Comparison of ENCODE assay signal across 18 mouse cellular contexts in the genomic region with DNA sequence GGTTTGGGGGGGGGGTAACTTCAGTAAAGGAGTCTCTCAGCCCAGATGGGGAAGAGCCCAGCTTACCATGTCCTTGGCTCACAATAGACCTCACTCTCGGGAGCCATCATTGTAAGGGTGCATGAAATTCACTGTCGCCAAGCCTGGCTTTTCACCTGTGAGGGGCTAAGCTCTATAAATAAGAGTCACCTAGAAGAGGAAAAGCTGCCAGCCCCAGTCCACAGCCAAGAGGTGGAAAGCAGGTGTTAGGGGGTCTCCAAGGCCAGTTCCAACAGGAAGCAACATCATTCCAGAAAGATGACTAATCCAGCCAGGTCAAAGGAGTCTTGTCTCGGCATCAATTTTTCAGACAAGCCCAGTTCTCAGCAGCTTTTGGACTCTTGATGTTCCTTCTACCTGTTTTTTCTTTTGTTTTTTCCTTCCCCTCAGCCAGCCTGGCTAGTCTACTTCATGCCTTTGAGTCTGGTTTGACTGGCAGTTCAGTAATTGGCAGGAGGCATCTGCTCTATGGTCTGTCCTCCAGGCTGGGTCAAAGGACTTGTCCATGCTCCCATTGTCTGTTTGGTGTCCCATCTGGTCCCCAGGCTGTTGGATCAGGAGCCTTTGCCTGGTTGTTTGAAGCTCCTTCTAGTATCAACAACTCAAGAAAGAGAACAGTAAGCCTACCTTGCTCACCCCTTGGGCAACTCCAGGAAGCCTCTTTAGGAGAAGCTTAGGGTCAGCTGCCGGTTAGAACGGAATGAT. TPM values are rescaled to one million over a fixed set of nuclear protein-coding genes. Genes with fewer than 3 reads are reported as not detected.
DNase-seq lines count a peak whose midpoint lies in the region; ATAC-seq and TF ChIP-seq lines count a peak whose summit lies in the region.
"Had no signal": no experiment of that assay in that cellular context is flagged by ENCODE, and none has a peak within 500 bp of the region (broad histone marks: within the 10 kb centered on the region; RNA-seq: fewer than 3 reads in every experiment).

No protein-coding gene starts in this region.

- no peak overlapping the region for H3K27ac ChIP-seq in neural tube, embryonic 12.5 days
- no peak overlapping the region for H3K27ac ChIP-seq in cortical plate, adult 2 months (ENCODE audit: insufficient read depth, low read length)
- peak overlapping the region; percentile 95 for H3K27ac ChIP-seq in hindbrain, embryonic 15.5 days (replicated peaks)
- peak overlapping the region; percentile 96 for H3K27ac ChIP-seq in olfactory bulb, adult 2 months (ENCODE audit: insufficient read depth, low read depth, low read length)
- H3K27ac ChIP-seq: limb, embryonic 15.5 days; stomach, postnatal 0 days had no signal

- no peak overlapping the region for H3K9ac ChIP-seq in neural tube, embryonic 12.5 days
- H3K9ac ChIP-seq in hindbrain, embryonic 15.5 days = peak overlapping the region; percentile 77; the same call in 1 of the 2 replicates
- H3K9ac ChIP-seq: limb, embryonic 15.5 days had no signal

- H3K4me3 ChIP-seq in neural tube, embryonic 12.5 days = 0 out of 2 replicates have a peak overlapping the region, but pooled peaks have one; percentile 2
- H3K4me3 ChIP-seq in cortical plate, adult 2 months (ENCODE audit: insufficient read depth, low read length) = 0 out of 2 replicates have a peak overlapping the region, but pooled peaks have one; percentile 12
- peak overlapping the region; percentile 86 for H3K4me3 ChIP-seq in hindbrain, embryonic 15.5 days
- peak overlapping the region; percentile 47 for H3K4me3 ChIP-seq in olfactory bulb, adult 2 months (ENCODE audit: insufficient read depth, low read depth, low read length)
- H3K4me3 ChIP-seq: limb, embryonic 15.5 days had no signal

- H3K9me3 ChIP-seq in neural tube, embryonic 12.5 days = no peaks in the 10 kb centered on the region
- H3K9me3 ChIP-seq in hindbrain, embryonic 15.5 days = no peaks in the 10 kb centered on the region
- H3K9me3 ChIP-seq: limb, embryonic 15.5 days had no signal

- TF ChIP-seq POLR2A in cortical plate, adult 2 months (IDR thresholded peaks at IDR 0.05; ENCODE audit: extremely low read depth, insufficient read depth, low read length) = no peak
- no peak for TF ChIP-seq POLR2A in olfactory bulb, adult 2 months (IDR thresholded peaks at IDR 0.05; ENCODE audit: insufficient read depth, low read depth, low read length)

- TF ChIP-seq CTCF in cortical plate, adult 2 months (IDR thresholded peaks at IDR 0.05; ENCODE audit: extremely low read depth, insufficient read depth, low read length) = no peak
- no peak for TF ChIP-seq CTCF in olfactory bulb, adult 2 months (IDR thresholded peaks at IDR 0.05; ENCODE audit: insufficient read depth, low read depth, low read length)

- ATAC-seq in neural tube, embryonic 12.5 days (ENCODE audit: low FRiP score, low read depth) = no peak
- ATAC-seq in hindbrain, embryonic 15.5 days (ENCODE audit: low FRiP score, low read depth) = no peak
- no peak for ATAC-seq in activated CD4-positive, CD25-positive, alpha-beta regulatory T cell, adult 4 months
- no peak for ATAC-seq in monocyte, adult 5-6 weeks (replicated peaks; ENCODE audit: insufficient number of reproducible peaks, low FRiP score, low TSS enrichment, poor library complexity, severe bottlenecking)
- ATAC-seq: CD4-positive, CD25-positive, alpha-beta regulatory T cell, adult 4 months had no signal

- no peak for DNase-seq in neural tube, embryonic 10.5 days (ENCODE audit: extremely low spot score, low spot score)
- DNase-seq in right cerebral cortex, adult 2 months (ENCODE audit: low spot score in 2 of 2) = no peak
- DNase-seq: heart, postnatal 14 days; kidney, adult 8-10 months; lung, adult 18-20 months; lung, postnatal 4 days; spleen, adult 18-20 months; thymus, postnatal 25 days had no signal

- 59% methylated on average over 5 of the region's 5 CpGs for WGBS in neural tube, embryonic 12.5 days
- WGBS in hindbrain, embryonic 15.5 days = 46% methylated on average over 5 of the region's 5 CpGs
- 26% methylated on average over 5 of the region's 5 CpGs for WGBS in olfactory bulb, adult 2 months

- H3K4me1 ChIP-seq in neural tube, embryonic 12.5 days = peaks cover 53% of the 10 kb centered on the region
- peaks cover 3% of the 10 kb centered on the region for H3K4me1 ChIP-seq in cortical plate, adult 2 months (ENCODE audit: control insufficient read depth, insufficient read depth, low read length)
- peaks cover 90% of the 10 kb centered on the region for H3K4me1 ChIP-seq in hindbrain, embryonic 15.5 days (replicated peaks)
- H3K4me1 ChIP-seq in olfactory bulb, adult 2 months (ENCODE audit: control insufficient read depth, insufficient read depth, low read length) = peaks cover 49% of the 10 kb centered on the region

- H3K36me3 ChIP-seq in neural tube, embryonic 12.5 days = no peaks in the 10 kb centered on the region
- no peaks in the 10 kb centered on the region for H3K36me3 ChIP-seq in hindbrain, embryonic 15.5 days
- H3K36me3 ChIP-seq: limb, embryonic 15.5 days had no signal

- peak overlapping the region; percentile 96 for H3K4me2 ChIP-seq in neural tube, embryonic 12.5 days (replicated peaks)
- H3K4me2 ChIP-seq in hindbrain, embryonic 15.5 days = peak overlapping the region; percentile 67
- H3K4me2 ChIP-seq: limb, embryonic 15.5 days had no signal

- H3K27me3 ChIP-seq in neural tube, embryonic 12.5 days (replicated peaks) = peaks cover 87% of the 10 kb centered on the region
- peaks cover 9% of the 10 kb centered on the region; the same call in 1 of the 2 replicates for H3K27me3 ChIP-seq in hindbrain, embryonic 15.5 days

RNA-seq across cellular contexts. Expression of gene Sez6, which starts 4.1 kb away (rescaled TPM):
- polyA plus RNA-seq in neural tube, embryonic 12.5 days (2016; fragmentation: Nextera tagmentation; extraction: Ambion mirVana) = 48.5 and 51.4 TPM in 2 replicates
- polyA plus RNA-seq in cortical plate, adult 2 months (2012; rRNA removed) = 97.4 and 109 TPM in 2 replicates
- 123 and 151 TPM in 2 replicates for polyA plus RNA-seq in hindbrain, embryonic 15.5 days (2015; fragmentation: Nextera tagmentation; extraction: Ambion mirVana)
- 109 TPM in 1 of 2 replicates, not detected in the other for polyA plus RNA-seq in olfactory bulb, adult 2 months (2012; ENCODE audit: insufficient read depth, insufficient read length, low replicate concordance, missing spikeins)
- polyA plus RNA-seq in activated CD4-positive, CD25-positive, alpha-beta regulatory T cell, adult 4 months (2017; shearing (Covaris generic)) = under 1 TPM in 1 of 2 experiments, not detected in 1; 0.20 TPM
- not detected in 3 replicates for total RNA-seq in monocyte, adult 5-6 weeks (2017)
- polyA plus RNA-seq: CD4-positive, CD25-positive, alpha-beta regulatory T cell, adult 4 months had no signal

RNA-seq across cellular contexts. Expression of gene Pipox, which starts 40.8 kb away (rescaled TPM):
- polyA plus RNA-seq in neural tube, embryonic 12.5 days (2016; fragmentation: Nextera tagmentation; extraction: Ambion mirVana) = 2.7 and 4.7 TPM in 2 replicates
- polyA plus RNA-seq in cortical plate, adult 2 months (2012; rRNA removed) = 3.2 and 3.8 TPM in 2 replicates
- polyA plus RNA-seq in hindbrain, embryonic 15.5 days (2015; fragmentation: Nextera tagmentation; extraction: Ambion mirVana) = 5.1 and 5.6 TPM in 2 replicates
- not detected in 2 replicates for polyA plus RNA-seq in olfactory bulb, adult 2 months (2012; ENCODE audit: insufficient read depth, insufficient read length, low replicate concordance, missing spikeins)
- polyA plus RNA-seq in activated CD4-positive, CD25-positive, alpha-beta regulatory T cell, adult 4 months (2017; shearing (Covaris generic)) = 1 to 10 TPM in 1 of 2 experiments, under 1 TPM in 1; 0.52 to 1.6 TPM
- total RNA-seq in monocyte, adult 5-6 weeks (2017) = not detected in 3 replicates
- total RNA-seq: gastrocnemius, adult 8-10 months had no signal

RNA-seq across cellular contexts. Expression of gene Phf12, which starts 47.8 kb away (rescaled TPM):
- polyA plus RNA-seq in neural tube, embryonic 12.5 days (2016; fragmentation: Nextera tagmentation; extraction: Ambion mirVana) = 29.5 and 29.7 TPM in 2 replicates
- 37.7 and 43.2 TPM in 2 replicates for polyA plus RNA-seq in cortical plate, adult 2 months (2012; rRNA removed)
- polyA plus RNA-seq in hindbrain, embryonic 15.5 days (2015; fragmentation: Nextera tagmentation; extraction: Ambion mirVana) = 15.1 and 19.0 TPM in 2 replicates
- polyA plus RNA-seq in olfactory bulb, adult 2 months (2012; ENCODE audit: insufficient read depth, insufficient read length, low replicate concordance, missing spikeins) = 389 TPM in 1 of 2 replicates, not detected in the other
- polyA plus RNA-seq in activated CD4-positive, CD25-positive, alpha-beta regulatory T cell, adult 4 months (2017; shearing (Covaris generic)) = 10 to 100 TPM; 24.8 to 27.2 TPM
- 34.9 to 44.3 TPM (median 43.9 TPM) in 3 replicates for total RNA-seq in monocyte, adult 5-6 weeks (2017)

Comparison
In these comparisons a context has a peak if more than half of its experiments do, and no peak if none do; other contexts are left out.
1. H3K27ac ChIP-seq: peak in hindbrain, embryonic 15.5 days (single experiment) and olfactory bulb, adult 2 months (single experiment); none in neural tube, embryonic 12.5 days (single experiment) and cortical plate, adult 2 months (single experiment).
2. H3K4me3 ChIP-seq: peak in every context shown above with its lines; median percentile 86 in hindbrain, embryonic 15.5 days; 47 in olfactory bulb, adult 2 months; 12 in cortical plate, adult 2 months; 2 in neural tube, embryonic 12.5 days.
3. RNA of gene Sez6, which starts 4.1 kb away (polyA plus RNA-seq): 123 to 151 TPM in hindbrain, embryonic 15.5 days, 109 TPM in olfactory bulb, adult 2 months, 97.4 to 109 TPM in cortical plate, adult 2 months and 48.5 to 51.4 TPM in neural tube, embryonic 12.5 days; 0.20 TPM in activated CD4-positive, CD25-positive, alpha-beta regulatory T cell, adult 4 months; every median in the first group is over 10 times any median in the second.